Mouse (Mus musculus) yolk sac, embryonic 10.5 days (tissue): ENCODE data around the gene Med9.

Experiments
- DNase-seq: peaks from one replicate; pipeline ENCODE4 v3.0.0-alpha.2; 2017; ENCODE audit warnings: low spot score

Med9 gene

GRCm38 (mm10) chr11:59947752-59948400, at the start of gene Med9:
Med9 (plus strand) TSS chr11:59948206.
- peak; percentile 93 for DNase-seq

- DNase-seq = no peak
Observed at GRCm38 (mm10) chr11:59899711-59900685, 48.0 kb upstream of the Med9 start.

- DNase-seq = no peak
Observed at GRCm38 (mm10) chr11:59900995-59901394, 47.0 kb upstream of the Med9 start.

- DNase-seq = peak; percentile 33
Observed at GRCm38 (mm10) chr11:59902045-59902726, 45.8 kb upstream of the Med9 start.

GRCm38 (mm10) chr11:59906521-59907123, 41.4 kb upstream of the Med9 start:
- no peak for DNase-seq

GRCm38 (mm10) chr11:59908446-59908845, 39.6 kb upstream of the Med9 start:
- no peak for DNase-seq

- DNase-seq = no peak
Observed at GRCm38 (mm10) chr11:59910586-59910985, 37.4 kb upstream of the Med9 start.

GRCm38 (mm10) chr11:59911523-59911922, 36.5 kb upstream of the Med9 start:
- DNase-seq = no peak

- DNase-seq = no peak
Observed at GRCm38 (mm10) chr11:59913702-59914101, 34.3 kb upstream of the Med9 start.

GRCm38 (mm10) chr11:59918014-59918413, 30.0 kb upstream of the Med9 start:
- DNase-seq = peak; percentile 36

GRCm38 (mm10) chr11:59919401-59919800, 28.6 kb upstream of the Med9 start:
- DNase-seq = no peak

GRCm38 (mm10) chr11:59920331-59920730, 27.7 kb upstream of the Med9 start:
- DNase-seq = no peak

GRCm38 (mm10) chr11:59921265-59921664, 26.7 kb upstream of the Med9 start:
- DNase-seq = no peak

- no peak for DNase-seq
Observed at GRCm38 (mm10) chr11:59930031-59930430, 18.0 kb upstream of the Med9 start.

GRCm38 (mm10) chr11:59932560-59933337, 15.3 kb upstream of the Med9 start:
- peak; percentile 35 for DNase-seq

GRCm38 (mm10) chr11:59933943-59934342, 14.1 kb upstream of the Med9 start:
- DNase-seq = no peak

- no peak for DNase-seq
Observed at GRCm38 (mm10) chr11:59937023-59937422, 11.0 kb upstream of the Med9 start.

GRCm38 (mm10) chr11:59937615-59938014, 10.4 kb upstream of the Med9 start:
- no peak for DNase-seq

- peak; percentile 22 for DNase-seq
Observed at GRCm38 (mm10) chr11:59939821-59940220, 8.2 kb upstream of the Med9 start.

- no peak for DNase-seq
Observed at GRCm38 (mm10) chr11:59940645-59941044, 7.4 kb upstream of the Med9 start.

GRCm38 (mm10) chr11:59941391-59941790, 6.6 kb upstream of the Med9 start:
- no peak for DNase-seq
